Mouse (Mus musculus) 416B (cell line): Measurements from ENCODE around the gene Gsdma3.
"Not testable (repeated sequence)": the region's sequence is repeated elsewhere in the genome, so short reads cannot be mapped to it uniquely, and the experiment has no call there.

Source experiments
- DNase-seq: peaks from one replicate; pipeline ENCODE4 v3.0.0; 2011; ENCODE audit warnings: low read depth

Gene Gsdma3

GRCm38 (mm10) chr11:98595955-98596354, 30.2 kb upstream of the Gsdma3 start:
- DNase-seq: no peak

- DNase-seq: peak; percentile 86
Observed at GRCm38 (mm10) chr11:98597363-98597762, 28.8 kb upstream of the Gsdma3 start.

- DNase-seq: no peak
Observed at GRCm38 (mm10) chr11:98597991-98598390, 28.2 kb upstream of the Gsdma3 start, which contains the start of gene Lrrc3c. Gene Lrrc3c (plus strand): TSS chr11:98598291.

GRCm38 (mm10) chr11:98598851-98599290, 27.3 kb upstream of the Gsdma3 start:
- no peak for DNase-seq

GRCm38 (mm10) chr11:98599291-98599690, 26.9 kb upstream of the Gsdma3 start:
- DNase-seq: peak; percentile 45

- DNase-seq: no peak
Observed at GRCm38 (mm10) chr11:98602090-98602690, 24.0 kb upstream of the Gsdma3 start.

- DNase-seq: peak; percentile 57
Observed at GRCm38 (mm10) chr11:98603953-98604352, 22.2 kb upstream of the Gsdma3 start.

GRCm38 (mm10) chr11:98604911-98605310, 21.2 kb upstream of the Gsdma3 start:
- not testable (repeated sequence) for DNase-seq

- DNase-seq: peak; percentile 75
Observed at GRCm38 (mm10) chr11:98606763-98607162, 19.4 kb upstream of the Gsdma3 start.

GRCm38 (mm10) chr11:98620791-98621190, 5.4 kb upstream of the Gsdma3 start:
- no peak for DNase-seq

GRCm38 (mm10) chr11:98623981-98624380, 2.2 kb upstream of the Gsdma3 start:
- not testable (repeated sequence) for DNase-seq

- not testable (repeated sequence) for DNase-seq
Observed at GRCm38 (mm10) chr11:98624381-98624780, 1.8 kb upstream of the Gsdma3 start.

GRCm38 (mm10) chr11:98628706-98629105, 2.5 kb downstream of the Gsdma3 start:
- no peak for DNase-seq

GRCm38 (mm10) chr11:98630646-98631045, 4.5 kb downstream of the Gsdma3 start:
- no peak for DNase-seq

GRCm38 (mm10) chr11:98635312-98635970, 9.3 kb downstream of the Gsdma3 start:
- peak; percentile 57 for DNase-seq

- DNase-seq: no peak
Observed at GRCm38 (mm10) chr11:98637501-98637900, 11.3 kb downstream of the Gsdma3 start.

- peak; percentile 13 for DNase-seq
Observed at GRCm38 (mm10) chr11:98640091-98640490, 13.9 kb downstream of the Gsdma3 start.

GRCm38 (mm10) chr11:98644757-98645156, 18.6 kb downstream of the Gsdma3 start:
- no peak for DNase-seq

GRCm38 (mm10) chr11:98645946-98646345, 19.8 kb downstream of the Gsdma3 start:
- DNase-seq: no peak

GRCm38 (mm10) chr11:98646459-98646858, 20.3 kb downstream of the Gsdma3 start, which contains the start of gene Gsdma2:
Gene Gsdma2 (plus strand): TSS chr11:98646759.
- no peak for DNase-seq

GRCm38 (mm10) chr11:98655076-98655475, 28.9 kb downstream of the Gsdma3 start:
- DNase-seq: peak; percentile 76

- DNase-seq: peak; percentile 83
Observed at GRCm38 (mm10) chr11:98660517-98660916, 34.4 kb downstream of the Gsdma3 start.

- no peak for DNase-seq
Observed at GRCm38 (mm10) chr11:98664091-98664490, 37.9 kb downstream of the Gsdma3 start, which contains the start of gene Gsdma. Gene Gsdma (plus strand): TSS chr11:98664351.
